Mouse (Mus musculus): ENCODE data around the gene Rps15.

DNA sequence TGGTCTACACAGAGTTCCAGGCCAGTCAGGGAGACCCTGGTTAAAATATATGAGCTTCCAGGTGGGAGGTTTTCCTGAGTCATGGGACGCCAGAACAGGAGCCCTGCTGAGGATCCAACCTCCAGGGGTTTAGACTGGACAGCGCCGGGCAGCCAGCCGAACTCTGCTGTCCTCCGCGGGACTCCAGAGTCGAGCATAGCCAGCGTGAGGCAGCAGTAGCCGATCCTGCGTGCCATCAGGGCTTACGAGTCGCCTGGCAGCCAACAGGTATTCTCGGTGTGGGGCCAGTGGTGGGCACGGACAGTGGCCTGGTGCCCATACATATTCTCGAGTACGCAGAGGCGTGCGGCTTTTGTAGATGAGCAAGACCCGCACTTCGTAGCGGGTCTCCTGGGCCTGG lies 48.8 kb downstream of the Rps15 start:
- TF ChIP-seq CTCF (IDR thresholded peaks at IDR 0.05; ENCODE audit: extremely low read depth, insufficient read depth, insufficient read length, insufficient replicate concordance) (no peak), POLR2A (IDR thresholded peaks at IDR 0.05; ENCODE audit: low read depth, low read length) (no peak)

Measured in spleen, adult 2 months (tissue).